ENCODE assay signal across 29 mouse cellular contexts in the genomic region with DNA sequence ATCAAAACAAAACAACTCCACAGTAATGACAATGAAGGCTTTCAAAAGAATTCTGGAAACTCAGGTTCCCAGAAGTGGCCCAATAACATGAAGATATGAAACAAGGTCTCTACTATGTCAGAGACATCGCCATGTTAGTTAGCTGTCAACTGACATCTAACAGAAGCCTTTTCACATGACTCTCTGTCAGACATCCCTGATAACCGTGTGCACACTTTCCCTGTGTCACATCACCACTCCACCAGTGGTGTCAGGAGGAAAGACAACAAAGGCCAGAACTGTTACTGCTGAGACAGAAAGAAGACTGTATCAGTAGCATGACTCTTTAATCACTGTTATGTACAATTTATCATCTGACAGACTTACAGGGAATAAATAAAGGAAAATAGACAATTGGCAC. TPM values are rescaled to one million over a fixed set of nuclear protein-coding genes. Genes with fewer than 3 reads are reported as not detected.
A peak's percentile ranks its signal among the peaks of the same experiment; 100 is the strongest.
DNase-seq lines count a peak whose midpoint lies in the region; ATAC-seq and TF ChIP-seq lines count a peak whose summit lies in the region.
"Had no signal": no experiment of that assay in that cellular context is flagged by ENCODE, and none has a peak within 500 bp of the region (broad histone marks: within the 10 kb centered on the region; RNA-seq: fewer than 3 reads in every experiment).

No protein-coding gene starts in this region.

- 0 out of 2 replicates have a peak, but pooled peaks have one; percentile 19 for ATAC-seq in heart, embryonic 12.5 days (ENCODE audit: insufficient number of reproducible peaks, low FRiP score)
- ATAC-seq in heart, embryonic 15.5 days (replicated peaks; ENCODE audit: insufficient number of reproducible peaks, insufficient read depth, low FRiP score, low read depth): no peak
- ATAC-seq: forebrain, embryonic 15.5 days; hindbrain, embryonic 16.5 days; intestine, embryonic 15.5 days; Patski had no signal

- H3K36me3 ChIP-seq in heart, adult 2 months (ENCODE audit: control insufficient read depth, insufficient read depth, low read length): no peaks in the 10 kb centered on the region
- H3K36me3 ChIP-seq in heart, embryonic 12.5 days: no peaks in the 10 kb centered on the region
- no peaks in the 10 kb centered on the region for H3K36me3 ChIP-seq in heart, embryonic 15.5 days
- H3K36me3 ChIP-seq: forebrain, embryonic 12.5 days; forebrain, embryonic 15.5 days; hindbrain, embryonic 13.5 days; intestine, embryonic 15.5 days; kidney, embryonic 15.5 days had no signal

- 0 out of 2 replicates have a peak, but pooled peaks have one; percentile 40 for TF ChIP-seq EP300 in heart, adult 2 months (IDR thresholded peaks at IDR 0.05; ENCODE audit: insufficient read depth, low read depth, low read length)

- intact Hi-C loops in heart, adult 2 months (cut with DNase I): no loop called here
- intact Hi-C loops in heart, postnatal 14 days (cut with DNase I): loop anchor here (5.0 kb wide), 1 partner anchor 165 kb away; no protein-coding TSS in a partner anchor
- intact Hi-C loops in gastrocnemius, postnatal 14 days (cut with DNase I; ENCODE audit: low total_unique reads): no loop called here

- DNase-seq in heart, adult 2 months: no peak
- no peak for DNase-seq in heart, adult 18-20 months
- no peak for DNase-seq in heart, postnatal 14 days
- DNase-seq in heart, postnatal 4 days: no peak
- no peak for DNase-seq in gastrocnemius, postnatal 14 days
- DNase-seq: adrenal gland, postnatal 10 days; adrenal gland, postnatal 36 days; B cell, adult 2 months; cerebellum, adult 18-20 months; cerebellum, adult 9-10 months; cerebellum, postnatal 14 days; gastrocnemius, postnatal 36 days; kidney, adult 11 months; kidney, adult 8-10 months had no signal

- TF ChIP-seq CTCF in heart, adult 2 months (IDR thresholded peaks at IDR 0.05): no peak

- no peaks in the 10 kb centered on the region for H3K9me3 ChIP-seq in heart, embryonic 12.5 days (replicated peaks)
- no peaks in the 10 kb centered on the region for H3K9me3 ChIP-seq in heart, embryonic 15.5 days (replicated peaks)
- H3K9me3 ChIP-seq: embryonic facial prominence, embryonic 12.5 days; forebrain, embryonic 12.5 days; forebrain, embryonic 15.5 days; G1E; hindbrain, embryonic 10.5 days; hindbrain, embryonic 13.5 days; intestine, embryonic 15.5 days; kidney, embryonic 15.5 days had no signal

- no peak for TF ChIP-seq POLR2A in heart, adult 2 months (IDR thresholded peaks at IDR 0.05; ENCODE audit: insufficient read depth, low read depth, low read length)

- 38% methylated on average over 2 of the region's 2 CpGs for WGBS in heart, adult 2 months
- 12% methylated on average over 2 of the region's 2 CpGs for WGBS in heart, embryonic 12.5 days
- 18% methylated on average over 2 of the region's 2 CpGs for WGBS in heart, embryonic 15.5 days

- H3K4me2 ChIP-seq in heart, embryonic 12.5 days: no peak overlapping the region
- no peak overlapping the region for H3K4me2 ChIP-seq in heart, embryonic 15.5 days
- H3K4me2 ChIP-seq: embryonic facial prominence, embryonic 12.5 days; forebrain, embryonic 12.5 days; forebrain, embryonic 15.5 days; hindbrain, embryonic 13.5 days; intestine, embryonic 15.5 days; kidney, embryonic 15.5 days had no signal

- H3K4me1 ChIP-seq in heart, adult 2 months (ENCODE audit: control insufficient read depth, insufficient read depth, low read length): no peaks in the 10 kb centered on the region
- peaks cover 38% of the 10 kb centered on the region for H3K4me1 ChIP-seq in heart, embryonic 12.5 days (replicated peaks)
- peaks cover 29% of the 10 kb centered on the region for H3K4me1 ChIP-seq in heart, embryonic 15.5 days (replicated peaks)
- H3K4me1 ChIP-seq: intestine, embryonic 15.5 days had no signal

- no peak overlapping the region for H3K27ac ChIP-seq in heart, adult 2 months
- peak overlapping the region; percentile 92 for H3K27ac ChIP-seq in heart, embryonic 12.5 days (ENCODE audit: poor library complexity, severe bottlenecking)
- H3K27ac ChIP-seq in heart, embryonic 15.5 days: peak overlapping the region; percentile 67
- H3K27ac ChIP-seq: embryonic facial prominence, embryonic 12.5 days; forebrain, embryonic 12.5 days; forebrain, embryonic 15.5 days; hindbrain, embryonic 10.5 days; hindbrain, embryonic 13.5 days; intestine, embryonic 15.5 days; kidney, embryonic 15.5 days had no signal

- no peaks in the 10 kb centered on the region for H3K27me3 ChIP-seq in heart, adult 2 months (ENCODE audit: control insufficient read depth, insufficient read depth, low read length)
- H3K27me3 ChIP-seq in heart, embryonic 12.5 days (replicated peaks): no peaks in the 10 kb centered on the region
- no peaks in the 10 kb centered on the region for H3K27me3 ChIP-seq in heart, embryonic 15.5 days
- H3K27me3 ChIP-seq: CH12.LX; embryonic facial prominence, embryonic 12.5 days; forebrain, embryonic 12.5 days; forebrain, embryonic 15.5 days; hindbrain, embryonic 13.5 days; intestine, embryonic 15.5 days; kidney, embryonic 15.5 days; Patski had no signal

- H3K79me2 ChIP-seq in heart, adult 2 months (replicated peaks; ENCODE audit: control insufficient read depth, insufficient read depth, low read length): no peaks in the 10 kb centered on the region

- H3K9ac ChIP-seq in heart, adult 2 months (ENCODE audit: low read depth, low read length): no peak overlapping the region
- H3K9ac ChIP-seq in heart, embryonic 12.5 days: no peak overlapping the region
- no peak overlapping the region for H3K9ac ChIP-seq in heart, embryonic 15.5 days
- H3K9ac ChIP-seq: embryonic facial prominence, embryonic 12.5 days; forebrain, embryonic 12.5 days; forebrain, embryonic 15.5 days; hindbrain, embryonic 13.5 days; intestine, embryonic 15.5 days; kidney, embryonic 15.5 days had no signal

- no peak overlapping the region for H3K4me3 ChIP-seq in heart, adult 2 months
- no peak overlapping the region for H3K4me3 ChIP-seq in heart, embryonic 12.5 days
- H3K4me3 ChIP-seq in heart, embryonic 15.5 days: no peak overlapping the region
- H3K4me3 ChIP-seq: embryonic facial prominence, embryonic 12.5 days; erythroblast, embryonic 14.5 days; forebrain, embryonic 12.5 days; forebrain, embryonic 15.5 days; hindbrain, embryonic 10.5 days; hindbrain, embryonic 13.5 days; intestine, embryonic 15.5 days; kidney, embryonic 15.5 days had no signal

RNA-seq across cellular contexts. Expression of a gene that starts 3.0 kb away (rescaled TPM):
- 10 to 100 TPM; 14.2 to 14.4 TPM for total RNA-seq in heart, adult 2 months (2021)
- 13.1 and 13.2 TPM in 2 replicates for polyA plus RNA-seq in heart, adult 2 months (2012; rRNA removed)
- total RNA-seq in heart, adult 18-20 months (2021): 10 to 100 TPM; 15.0 TPM
- polyA plus RNA-seq in heart, embryonic 12.5 days (2016; fragmentation: Nextera tagmentation; extraction: Ambion mirVana): 35.7 and 37.5 TPM in 2 replicates
- total RNA-seq in heart, postnatal 14 days (2021): 10 to 100 TPM; 16.6 to 17.6 TPM
- 16.7 and 18.1 TPM in 2 replicates for polyA plus RNA-seq in heart, embryonic 15.5 days (2015; fragmentation: Nextera tagmentation; extraction: Ambion mirVana)
- 10 to 100 TPM; 30.9 to 34.2 TPM for total RNA-seq in heart, postnatal 4 days (2021)
- 1 to 10 TPM; 2.2 to 2.9 TPM for total RNA-seq in gastrocnemius, postnatal 14 days (2021)

RNA-seq across cellular contexts. Expression of a gene that starts 43.5 kb away (rescaled TPM):
- total RNA-seq in heart, adult 2 months (2021): under 1 TPM in 1 of 2 experiments, not detected in 1; 0.29 TPM
- 0.16 TPM in 1 of 2 replicates, not detected in the other for polyA plus RNA-seq in heart, adult 2 months (2012; rRNA removed)
- total RNA-seq in heart, adult 18-20 months (2021): under 1 TPM in 1 of 2 experiments, not detected in 1; 0.31 TPM
- not detected in 2 replicates for polyA plus RNA-seq in heart, embryonic 12.5 days (2016; fragmentation: Nextera tagmentation; extraction: Ambion mirVana)
- under 1 TPM; 0.29 to 0.36 TPM for total RNA-seq in heart, postnatal 14 days (2021)
- polyA plus RNA-seq in heart, embryonic 15.5 days (2015; fragmentation: Nextera tagmentation; extraction: Ambion mirVana): not detected in 2 replicates
- not detected for total RNA-seq in heart, postnatal 4 days (2021)
- not detected for total RNA-seq in gastrocnemius, postnatal 14 days (2021)
- total RNA-seq: adrenal gland, postnatal 10 days; CH12.LX; G1E; gastrocnemius, postnatal 36 days; granulocyte monocyte progenitor cell, adult 5-6 weeks had no signal
- polyA plus RNA-seq: embryonic facial prominence, embryonic 12.5 days; erythroblast, embryonic 14.5 days; G1E; hindbrain, embryonic 10.5 days; intestine, embryonic 15.5 days; kidney, embryonic 15.5 days had no signal
